Mouse (Mus musculus) adipocyte (in vitro differentiated cells): ENCODE measurements around the gene Cisd1.

Experiments
- DNase-seq: peaks from one replicate; pipeline ENCODE4 v3.0.0-alpha.2; 2016; ENCODE audit warnings: low spot score

Gene Cisd1

GRCm38 (mm10) chr10:71326789-71327188 is 18.0 kb downstream of the Cisd1 start:
- DNase-seq: peak; percentile 83

DNA sequence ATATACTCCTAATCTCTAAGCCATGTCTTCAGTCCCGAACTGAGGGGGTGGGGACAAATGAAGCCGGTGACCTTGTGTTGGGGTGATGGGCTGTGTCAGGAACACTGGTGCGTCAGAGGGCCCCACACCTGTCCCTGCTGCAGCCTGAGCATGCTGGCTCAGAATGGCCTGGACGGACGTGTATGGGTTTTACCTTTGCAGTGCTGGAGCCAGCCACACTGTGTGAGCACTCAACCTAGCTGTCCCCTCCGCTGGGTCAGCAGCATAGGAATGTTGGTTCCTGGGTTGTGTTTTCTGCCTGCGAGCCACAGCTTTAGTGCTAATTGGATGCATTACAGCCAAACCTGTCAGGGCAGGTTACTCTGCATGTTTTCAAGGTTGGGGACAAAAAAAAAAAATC is 18.6 kb downstream of the Cisd1 start:
- no peak for DNase-seq

DNA sequence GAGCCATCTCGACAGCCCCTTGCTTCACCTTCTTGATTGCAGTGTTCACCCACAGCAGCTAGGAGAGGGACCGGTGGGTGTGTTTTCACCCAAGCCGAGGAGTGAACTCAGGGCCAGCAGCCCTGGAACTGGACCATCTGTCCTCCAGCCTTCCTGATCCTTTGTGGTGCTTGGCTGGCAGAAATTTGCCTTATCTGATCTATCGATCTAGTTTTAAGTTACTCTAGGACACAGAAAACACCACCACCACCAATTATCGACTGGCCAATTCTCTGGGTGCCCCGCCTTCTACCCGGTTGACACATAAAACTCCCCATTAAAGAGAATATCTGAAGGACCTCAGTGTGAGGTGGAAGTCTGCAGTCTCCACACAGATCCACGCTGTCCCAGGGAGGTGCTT is 21.1 kb downstream of the Cisd1 start:
- DNase-seq: no peak

- no peak for DNase-seq
Measured at GRCm38 (mm10) chr10:71316497-71316896, 28.3 kb downstream of the Cisd1 start.

- DNase-seq: no peak
Measured at GRCm38 (mm10) chr10:71316056-71316455, 28.7 kb downstream of the Cisd1 start.

GRCm38 (mm10) chr10:71314596-71314995 is 30.2 kb downstream of the Cisd1 start:
- DNase-seq: no peak

DNA sequence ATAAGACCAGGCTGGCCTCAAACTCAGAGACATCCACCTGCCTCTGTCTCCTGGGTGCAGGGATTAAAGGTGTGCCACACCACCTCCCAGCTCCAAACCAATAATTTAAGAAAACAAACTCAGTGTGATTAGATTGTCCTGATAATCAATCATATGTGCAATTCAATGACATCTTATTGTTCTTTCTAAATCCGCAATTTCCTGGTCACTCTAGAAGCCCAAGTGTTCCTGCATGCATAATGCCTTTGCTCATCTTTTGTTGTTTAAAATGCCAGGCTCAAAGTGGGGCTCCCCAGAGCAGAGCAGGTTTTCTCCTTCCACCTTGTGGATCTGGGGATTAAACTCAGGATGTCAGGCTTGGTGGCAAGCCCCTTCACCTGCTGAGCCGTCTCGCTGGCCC is 34.5 kb downstream of the Cisd1 start:
- no peak for DNase-seq

DNA sequence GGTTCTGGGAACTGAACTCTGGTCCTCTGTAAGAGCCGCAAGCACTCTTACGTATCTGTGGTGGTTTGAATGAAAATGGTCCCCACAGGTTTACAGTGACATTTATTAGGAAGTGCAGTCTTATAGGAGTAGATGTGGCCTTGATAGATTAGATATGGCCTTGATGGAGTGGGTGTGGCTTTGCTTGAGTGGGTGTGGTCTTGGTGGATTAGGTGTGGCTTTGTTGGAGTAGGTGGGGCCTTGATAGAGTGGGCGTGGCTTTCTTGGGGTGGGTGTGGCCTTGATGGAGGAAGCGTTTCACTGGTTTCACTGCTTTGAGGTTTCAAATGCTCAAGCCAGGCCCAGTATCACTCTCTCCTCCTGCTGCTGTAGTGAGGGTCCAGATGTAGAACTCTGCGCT is 36.6 kb downstream of the Cisd1 start:
- no peak for DNase-seq

- DNase-seq: no peak
Measured at GRCm38 (mm10) chr10:71306759-71307158, 38.0 kb downstream of the Cisd1 start.

DNA sequence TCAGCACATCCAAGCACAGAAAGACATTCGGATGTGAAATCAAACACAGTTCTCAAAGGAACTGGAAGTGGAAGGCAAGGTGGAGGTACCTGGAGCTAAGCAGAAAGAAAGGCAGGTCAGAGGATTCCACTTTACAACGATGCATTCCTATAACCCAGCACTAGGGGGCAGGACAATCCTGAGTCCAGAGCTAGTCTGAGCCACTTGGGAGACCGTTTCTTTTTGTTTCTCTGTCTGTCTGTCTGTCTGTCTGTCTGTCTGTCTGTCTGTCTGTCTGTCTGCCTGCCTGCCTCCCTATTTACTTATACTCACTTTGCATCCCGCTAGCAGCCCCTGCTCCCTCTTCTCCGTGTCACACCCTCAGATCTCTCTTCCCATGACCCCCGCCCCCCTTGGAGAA is 38.6 kb downstream of the Cisd1 start:
- DNase-seq: peak; percentile 55

GRCm38 (mm10) chr10:71302490-71302889 is 42.3 kb downstream of the Cisd1 start:
- DNase-seq: peak; percentile 12

- DNase-seq: no peak
Measured at GRCm38 (mm10) chr10:71300161-71300560, 44.6 kb downstream of the Cisd1 start.

DNA sequence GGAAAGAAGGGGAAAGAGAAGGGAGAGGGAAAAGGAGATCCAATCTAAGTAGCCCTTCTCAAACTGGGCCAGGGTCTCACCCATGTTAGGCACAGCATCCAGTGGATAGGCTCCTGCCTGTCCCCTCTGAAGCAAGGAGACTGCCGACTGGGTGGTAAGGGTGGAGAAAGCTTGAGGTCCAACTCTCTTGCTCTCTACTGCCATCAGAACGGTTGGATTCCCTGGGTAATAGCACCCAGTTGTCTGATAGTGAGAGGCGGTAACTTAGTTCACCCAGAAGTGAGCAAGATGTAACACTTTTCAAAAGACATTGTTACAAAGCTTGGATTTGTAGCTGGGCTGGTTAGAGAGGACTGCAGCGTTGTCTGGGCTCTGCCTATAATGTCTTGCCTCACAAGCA is 51.5 kb downstream of the Cisd1 start:
- DNase-seq: no peak

- no peak for DNase-seq
Measured at GRCm38 (mm10) chr10:71292254-71292653, 52.5 kb downstream of the Cisd1 start.

GRCm38 (mm10) chr10:71291801-71292200 is 53.0 kb downstream of the Cisd1 start:
- no peak for DNase-seq

GRCm38 (mm10) chr10:71291179-71291661 is 53.5 kb downstream of the Cisd1 start:
- DNase-seq: no peak

- DNase-seq: peak; percentile 66
Measured at GRCm38 (mm10) chr10:71285126-71285580, 59.6 kb downstream of the Cisd1 start, which contains the start of gene Ube2d1. Ube2d1 (minus strand) TSS chr10:71285262.

- no peak for DNase-seq
Measured at GRCm38 (mm10) chr10:71284511-71285125, 60.1 kb downstream of the Cisd1 start.

DNA sequence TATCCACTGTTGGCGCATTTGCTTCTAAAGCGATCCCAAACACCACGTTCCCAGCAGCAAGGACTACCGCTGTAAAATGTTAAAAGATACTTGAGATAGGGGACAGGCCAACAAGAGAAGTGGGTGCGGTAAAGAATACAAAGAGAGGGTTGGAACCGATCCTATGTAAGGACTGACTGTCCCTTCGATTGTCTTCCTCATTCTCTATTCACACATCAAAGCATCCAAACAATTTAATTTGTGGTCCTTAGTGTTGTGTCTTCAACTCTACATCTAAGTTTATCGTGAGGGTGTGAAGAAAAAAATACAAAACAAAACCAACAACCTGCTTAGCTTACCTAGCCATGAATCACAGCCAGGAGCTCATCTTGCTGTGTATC is 60.6 kb downstream of the Cisd1 start:
- no peak for DNase-seq
